8 mouse cellular contexts compared by ENCODE assay signal in genomic region chr11:106918901-106919300, GRCm38 (mm10). TPM values are rescaled to one million over a fixed set of nuclear protein-coding genes. Genes with fewer than 3 reads are reported as not detected.
DNase-seq lines count a peak whose midpoint lies in the region; ATAC-seq and TF ChIP-seq lines count a peak whose summit lies in the region.

No protein-coding gene starts in this region.

- no peak for ATAC-seq in kidney, embryonic 14.5 days (ENCODE audit: low FRiP score, low TSS enrichment)
- no peak for ATAC-seq in hindbrain, embryonic 14.5 days (ENCODE audit: low FRiP score)
- no peak for ATAC-seq in midbrain, embryonic 13.5 days

- no peaks in the 10 kb centered on the region for H3K27me3 ChIP-seq in kidney, embryonic 14.5 days (ENCODE audit: control insufficient read depth, insufficient read depth, low read length)
- no peaks in the 10 kb centered on the region for H3K27me3 ChIP-seq in hindbrain, embryonic 14.5 days (ENCODE audit: control insufficient read depth, insufficient read depth, low read length)
- no peaks in the 10 kb centered on the region for H3K27me3 ChIP-seq in midbrain, embryonic 13.5 days

- TF ChIP-seq CTCF in bone marrow macrophage, adult 2 months (IDR thresholded peaks at IDR 0.05; ENCODE audit: low read depth, low read length): no peak

- H3K4me3 ChIP-seq in kidney, embryonic 14.5 days (ENCODE audit: low read length): peak overlapping the region; percentile 91
- H3K4me3 ChIP-seq in bone marrow macrophage, adult 2 months (ENCODE audit: insufficient read depth, low read length): peak overlapping the region; percentile 78
- peak overlapping the region; percentile 90 for H3K4me3 ChIP-seq in hindbrain, embryonic 14.5 days (replicated peaks; ENCODE audit: low read length)
- H3K4me3 ChIP-seq in midbrain, embryonic 13.5 days (replicated peaks): peak overlapping the region; percentile 96

- H3K4me2 ChIP-seq in kidney, embryonic 14.5 days (replicated peaks; ENCODE audit: low read depth, low read length): peak overlapping the region; percentile 65
- peak overlapping the region; percentile 69 for H3K4me2 ChIP-seq in hindbrain, embryonic 14.5 days (replicated peaks)
- H3K4me2 ChIP-seq in midbrain, embryonic 13.5 days (replicated peaks): peak overlapping the region; percentile 78

- 27% methylated on average over 8 of the region's 8 CpGs for WGBS in kidney, embryonic 14.5 days
- 21% methylated on average over 8 of the region's 8 CpGs for WGBS in hindbrain, embryonic 14.5 days
- WGBS in midbrain, embryonic 13.5 days: 18% methylated on average over 8 of the region's 8 CpGs

- no peaks in the 10 kb centered on the region for H3K9me3 ChIP-seq in kidney, embryonic 14.5 days (ENCODE audit: control insufficient read depth, low read length)
- H3K9me3 ChIP-seq in hindbrain, embryonic 14.5 days (ENCODE audit: control insufficient read depth, low read length): no peaks in the 10 kb centered on the region
- no peaks in the 10 kb centered on the region for H3K9me3 ChIP-seq in midbrain, embryonic 13.5 days

- H3K9ac ChIP-seq in kidney, embryonic 14.5 days (ENCODE audit: low read depth, low read length): peak overlapping the region; percentile 97
- H3K9ac ChIP-seq in hindbrain, embryonic 14.5 days: peak overlapping the region; percentile 92
- H3K9ac ChIP-seq in midbrain, embryonic 13.5 days (replicated peaks): peak overlapping the region; percentile 97

- peaks cover 13% of the 10 kb centered on the region for H3K4me1 ChIP-seq in kidney, embryonic 14.5 days (ENCODE audit: control insufficient read depth, insufficient read depth, low read length)
- peaks cover 9% of the 10 kb centered on the region for H3K4me1 ChIP-seq in bone marrow macrophage, adult 2 months (ENCODE audit: control insufficient read depth, insufficient read depth, low read length)
- peaks cover 20% of the 10 kb centered on the region for H3K4me1 ChIP-seq in hindbrain, embryonic 14.5 days (replicated peaks; ENCODE audit: control insufficient read depth, insufficient read depth, low read length)
- peaks cover 30% of the 10 kb centered on the region for H3K4me1 ChIP-seq in midbrain, embryonic 13.5 days (replicated peaks)

- H3K27ac ChIP-seq in kidney, embryonic 14.5 days (ENCODE audit: low read depth, low read length): no peak overlapping the region
- H3K27ac ChIP-seq in bone marrow macrophage, adult 2 months (ENCODE audit: insufficient read depth, low read depth, low read length): no peak overlapping the region
- H3K27ac ChIP-seq in hindbrain, embryonic 14.5 days: no peak overlapping the region
- no peak overlapping the region for H3K27ac ChIP-seq in midbrain, embryonic 13.5 days

- DNase-seq in kidney, adult 9 months: no peak
- no peak for DNase-seq in hindbrain, embryonic 14.5 days (ENCODE audit: low spot score)
- DNase-seq in ovary, postnatal 14 days (ENCODE audit: low spot score): no peak
- no peak for DNase-seq in frontal cortex, adult 2 months (ENCODE audit: extremely low spot score in 1 of 2, low spot score in 1 of 2)
- DNase-seq in lung, postnatal 14 days: no peak

- no peaks in the 10 kb centered on the region for H3K36me3 ChIP-seq in kidney, embryonic 14.5 days (ENCODE audit: control insufficient read depth, insufficient read depth, low read length)
- H3K36me3 ChIP-seq in hindbrain, embryonic 14.5 days (replicated peaks; ENCODE audit: control insufficient read depth, insufficient read depth): no peaks in the 10 kb centered on the region
- no peaks in the 10 kb centered on the region for H3K36me3 ChIP-seq in midbrain, embryonic 13.5 days

- TF ChIP-seq POLR2A in bone marrow macrophage, adult 2 months (IDR thresholded peaks at IDR 0.05; ENCODE audit: borderline replicate concordance, low read depth, low read length): no peak

RNA-seq across cellular contexts. Expression of gene Smurf2, which starts 1.6 kb away (rescaled TPM):
- polyA plus RNA-seq in kidney, embryonic 14.5 days (2014; fragmentation: Nextera tagmentation; extraction: Ambion mirVana): 17.4 and 19.1 TPM in 2 replicates
- 18.6 and 21.3 TPM in 2 replicates for polyA plus RNA-seq in bone marrow macrophage, adult 2 months (2012; ENCODE audit: insufficient read depth, insufficient read length, missing spikeins)
- 18.7 and 18.8 TPM in 2 replicates for polyA plus RNA-seq in hindbrain, embryonic 14.5 days (2014; fragmentation: Nextera tagmentation; extraction: Ambion mirVana)
- 16.5 and 17.4 TPM in 2 replicates for polyA plus RNA-seq in midbrain, embryonic 13.5 days (2015; fragmentation: Nextera tagmentation; extraction: Ambion mirVana)
- 17.0 TPM in 2 replicates for polyA plus RNA-seq in frontal cortex, adult 2 months (2012; rRNA removed)
